Mouse (Mus musculus): ENCODE data around the gene Zfp846. TPM values are rescaled to one million over a fixed set of nuclear protein-coding genes. Genes with fewer than 3 reads are reported as not detected.
"Not testable (repeated sequence)": the region's sequence is repeated elsewhere in the genome, so short reads cannot be mapped to it uniquely, and the experiment has no call there.

Gene Zfp846
- polyA plus RNA-seq, 1 experiment from 2014 or later = 23.8 TPM

- not testable (repeated sequence) for ATAC-seq (ENCODE audit: low FRiP score)
These were observed 15.6 kb upstream of the Zfp846 start for GRCm38 (mm10) chr9:20565326-20566030.

GRCm38 (mm10) chr9:20571060-20571459 is 10.0 kb upstream of the Zfp846 start:
- Histone ChIP-seq H3K36me3 (ENCODE audit: control insufficient read depth, insufficient read depth, low read length) (no peaks in the 10 kb centered on the region), H3K27ac (ENCODE audit: low read depth, low read length) (no peak overlapping the region), H3K4me1 (ENCODE audit: control insufficient read depth, insufficient read depth, low read length) (no peaks in the 10 kb centered on the region), H3K27me3 (ENCODE audit: control insufficient read depth, insufficient read depth, low read length) (no peaks in the 10 kb centered on the region), H3K4me3 (ENCODE audit: low read depth, low read length) (no peak overlapping the region), H3K9me3 (ENCODE audit: control insufficient read depth, low read length) (no peaks in the 10 kb centered on the region), H3K9ac (ENCODE audit: low read length) (no peak overlapping the region), H3K4me2 (no peak overlapping the region)
- no peak for ATAC-seq (ENCODE audit: low FRiP score)
- no peak for DNase-seq (ENCODE audit: low spot score, missing footprints)

More at GRCm38 (mm10) chr9:20565326-20566030, 15.6 kb upstream of the Zfp846 start:
- H3K9me3 ChIP-seq (ENCODE audit: control insufficient read depth, low read length); H3K27ac ChIP-seq (ENCODE audit: low read depth, low read length); H3K4me1 ChIP-seq (ENCODE audit: control insufficient read depth, insufficient read depth, low read length); H3K4me3 ChIP-seq (ENCODE audit: low read depth, low read length); H3K9ac ChIP-seq (ENCODE audit: low read length); H3K36me3 ChIP-seq (ENCODE audit: control insufficient read depth, insufficient read depth, low read length); H3K4me2 ChIP-seq; DNase-seq (ENCODE audit: low spot score, missing footprints); H3K27me3 ChIP-seq (ENCODE audit: control insufficient read depth, insufficient read depth, low read length): not testable (repeated sequence)
- WGBS = 73% methylated on average over 3 of the region's 3 CpGs

- Histone ChIP-seq H3K36me3 (ENCODE audit: control insufficient read depth, insufficient read depth, low read length) (no peaks in the 10 kb centered on the region), H3K4me2 (no peak overlapping the region), H3K9me3 (ENCODE audit: control insufficient read depth, low read length) (no peaks in the 10 kb centered on the region), H3K27me3 (ENCODE audit: control insufficient read depth, insufficient read depth, low read length) (peaks cover 5% of the 10 kb centered on the region; the same call in 1 of the 2 replicates), H3K4me1 (ENCODE audit: control insufficient read depth, insufficient read depth, low read length) (no peaks in the 10 kb centered on the region), H3K4me3 (ENCODE audit: low read depth, low read length) (no peak overlapping the region), H3K27ac (ENCODE audit: low read depth, low read length) (no peak overlapping the region), H3K9ac (ENCODE audit: low read length) (no peak overlapping the region)
- ATAC-seq (ENCODE audit: low FRiP score) (no peak), DNase-seq (ENCODE audit: low spot score, missing footprints) (no peak)
- WGBS = 75% methylated on average over 2 of the region's 2 CpGs
These were observed 4.5 kb upstream of the Zfp846 start for GRCm38 (mm10) chr9:20576591-20576990.

- Histone ChIP-seq H3K27me3 (ENCODE audit: control insufficient read depth, insufficient read depth, low read length) (no peaks in the 10 kb centered on the region), H3K4me3 (ENCODE audit: low read depth, low read length) (no peak overlapping the region), H3K36me3 (ENCODE audit: control insufficient read depth, insufficient read depth, low read length) (peaks cover 4% of the 10 kb centered on the region; the same call in 1 of the 2 replicates), H3K9ac (ENCODE audit: low read length) (no peak overlapping the region), H3K4me2 (no peak overlapping the region), H3K27ac (ENCODE audit: low read depth, low read length) (no peak overlapping the region), H3K9me3 (ENCODE audit: control insufficient read depth, low read length) (no peaks in the 10 kb centered on the region), H3K4me1 (ENCODE audit: control insufficient read depth, insufficient read depth, low read length) (no peaks in the 10 kb centered on the region)
- no peak for ATAC-seq (ENCODE audit: low FRiP score)
- no peak for DNase-seq (ENCODE audit: low spot score, missing footprints)
- WGBS = 87% methylated on average over 6 of the region's 6 CpGs
These were observed 20.2 kb downstream of the Zfp846 start for GRCm38 (mm10) chr9:20601270-20601669.

- H3K9ac ChIP-seq (ENCODE audit: low read length) = no peak overlapping the region; the same call in 1 of the 2 replicates
- WGBS = 97% methylated on average over 1 of the region's 1 CpGs
- H3K4me1 ChIP-seq (ENCODE audit: control insufficient read depth, insufficient read depth, low read length) = peaks cover 2% of the 10 kb centered on the region; the same call in 1 of the 2 replicates
- no peak for ATAC-seq (ENCODE audit: low FRiP score)
- DNase-seq (ENCODE audit: low spot score, missing footprints) = peak; percentile 81
- no peaks in the 10 kb centered on the region for H3K27me3 ChIP-seq (ENCODE audit: control insufficient read depth, insufficient read depth, low read length)
- H3K27ac ChIP-seq (ENCODE audit: low read depth, low read length) = no peak overlapping the region
- H3K9me3 ChIP-seq (ENCODE audit: control insufficient read depth, low read length) = no peaks in the 10 kb centered on the region
- peak overlapping the region; percentile 77 for H3K4me2 ChIP-seq
- no peak overlapping the region for H3K4me3 ChIP-seq (ENCODE audit: low read depth, low read length)
- H3K36me3 ChIP-seq (ENCODE audit: control insufficient read depth, insufficient read depth, low read length) = no peaks in the 10 kb centered on the region; the same call in 1 of the 2 replicates
These were observed 25.2 kb downstream of the Zfp846 start for GRCm38 (mm10) chr9:20606269-20606668.

GRCm38 (mm10) chr9:20607100-20607974 is 26.2 kb downstream of the Zfp846 start:
- peak; percentile 87 for ATAC-seq (ENCODE audit: low FRiP score)
- Histone ChIP-seq H3K9ac (ENCODE audit: low read length) (peak overlapping the region; percentile 92), H3K9me3 (ENCODE audit: control insufficient read depth, low read length) (no peaks in the 10 kb centered on the region), H3K27me3 (ENCODE audit: control insufficient read depth, insufficient read depth, low read length) (no peaks in the 10 kb centered on the region), H3K27ac (ENCODE audit: low read depth, low read length) (peak overlapping the region; percentile 94), H3K4me3 (ENCODE audit: low read depth, low read length) (peak overlapping the region; percentile 77), H3K4me1 (ENCODE audit: control insufficient read depth, insufficient read depth, low read length) (peaks cover 2% of the 10 kb centered on the region; the same call in 1 of the 2 replicates), H3K36me3 (ENCODE audit: control insufficient read depth, insufficient read depth, low read length) (no peaks in the 10 kb centered on the region; the same call in 1 of the 2 replicates), H3K4me2 (peak overlapping the region; percentile 77)
- under 1% methylated on average over 57 of the region's 57 CpGs for WGBS
- DNase-seq (ENCODE audit: low spot score, missing footprints) = peak; percentile 100

GRCm38 (mm10) chr9:20609831-20610464 is 28.9 kb downstream of the Zfp846 start:
- H3K27ac ChIP-seq (ENCODE audit: low read depth, low read length) = no peak overlapping the region
- 93% methylated on average over 5 of the region's 5 CpGs for WGBS
- H3K4me2 ChIP-seq = no peak overlapping the region
- DNase-seq (ENCODE audit: low spot score, missing footprints) = peak; percentile 14
- no peak overlapping the region for H3K9ac ChIP-seq (ENCODE audit: low read length)
- H3K4me3 ChIP-seq (ENCODE audit: low read depth, low read length) = no peak overlapping the region
- peaks cover 2% of the 10 kb centered on the region; the same call in 1 of the 2 replicates for H3K4me1 ChIP-seq (ENCODE audit: control insufficient read depth, insufficient read depth, low read length)
- no peaks in the 10 kb centered on the region for H3K27me3 ChIP-seq (ENCODE audit: control insufficient read depth, insufficient read depth, low read length)
- no peaks in the 10 kb centered on the region for H3K9me3 ChIP-seq (ENCODE audit: control insufficient read depth, low read length)
- no peaks in the 10 kb centered on the region; the same call in 1 of the 2 replicates for H3K36me3 ChIP-seq (ENCODE audit: control insufficient read depth, insufficient read depth, low read length)
- ATAC-seq (ENCODE audit: low FRiP score) = no peak

GRCm38 (mm10) chr9:20611976-20612375 is 30.9 kb downstream of the Zfp846 start:
- H3K36me3 ChIP-seq (ENCODE audit: control insufficient read depth, insufficient read depth, low read length) = no peaks in the 10 kb centered on the region; the same call in 1 of the 2 replicates
- 76% methylated on average over 5 of the region's 5 CpGs for WGBS
- ATAC-seq (ENCODE audit: low FRiP score) = no peak
- no peak overlapping the region for H3K4me3 ChIP-seq (ENCODE audit: low read depth, low read length)
- no peaks in the 10 kb centered on the region for H3K4me1 ChIP-seq (ENCODE audit: control insufficient read depth, insufficient read depth, low read length)
- no peak overlapping the region for H3K9ac ChIP-seq (ENCODE audit: low read length)
- no peaks in the 10 kb centered on the region for H3K9me3 ChIP-seq (ENCODE audit: control insufficient read depth, low read length)
- H3K27ac ChIP-seq (ENCODE audit: low read depth, low read length) = no peak overlapping the region
- no peaks in the 10 kb centered on the region for H3K27me3 ChIP-seq (ENCODE audit: control insufficient read depth, insufficient read depth, low read length)
- no peak for DNase-seq (ENCODE audit: low spot score, missing footprints)
- H3K4me2 ChIP-seq = no peak overlapping the region

All from midbrain, embryonic 11.5 days (tissue).